Comparison of ENCODE assay signal across 8 mouse cellular contexts in genomic region chr4:133729541-133730093, GRCm38 (mm10). TPM values are rescaled to one million over a fixed set of nuclear protein-coding genes. Genes with fewer than 3 reads are reported as not detected.
DNase-seq lines count a peak whose midpoint lies in the region; ATAC-seq lines count a peak whose summit lies in the region.

No protein-coding gene starts in this region.

- DNase-seq in T-cell, adult 2 months (ENCODE audit: low spot score), result peak; percentile 87
- peak; percentile 94 to 97 for DNase-seq in cerebellum, postnatal 25 days
- DNase-seq in frontal cortex, postnatal 36 days (ENCODE audit: low spot score in 2 of 2), result peak; percentile 81 to 87
- peak; percentile 66 for DNase-seq in left cerebral cortex, adult 11 months (ENCODE audit: low spot score)
- DNase-seq in lung, postnatal 36 days, result peak; percentile 97
- DNase-seq in right cerebral cortex, adult 18-20 months, result peak; percentile 91
- DNase-seq in urinary bladder, postnatal 10 days (ENCODE audit: low spot score), result peak; percentile 18

- no peaks in the 10 kb centered on the region for H3K36me3 ChIP-seq in hindbrain, embryonic 15.5 days

- 1% methylated on average over 16 of the region's 16 CpGs for WGBS in hindbrain, embryonic 15.5 days

- H3K9me3 ChIP-seq in hindbrain, embryonic 15.5 days, result no peaks in the 10 kb centered on the region

- peak overlapping the region; percentile 12; the same call in 1 of the 2 replicates for H3K9ac ChIP-seq in hindbrain, embryonic 15.5 days

- H3K27me3 ChIP-seq in hindbrain, embryonic 15.5 days, result no peaks in the 10 kb centered on the region

- H3K4me1 ChIP-seq in hindbrain, embryonic 15.5 days (replicated peaks), result peaks cover 91% of the 10 kb centered on the region

- H3K27ac ChIP-seq in hindbrain, embryonic 15.5 days (replicated peaks), result peak overlapping the region; percentile 82

- peak overlapping the region; percentile 47 for H3K4me2 ChIP-seq in hindbrain, embryonic 15.5 days

- peak; percentile 90 for ATAC-seq in hindbrain, embryonic 15.5 days (ENCODE audit: low FRiP score, low read depth)

- peak overlapping the region; percentile 9 for H3K4me3 ChIP-seq in hindbrain, embryonic 15.5 days

RNA-seq across cellular contexts. Expression of gene Arid1a, which starts 27.0 kb away (rescaled TPM):
- polyA plus RNA-seq in hindbrain, embryonic 15.5 days (2015; fragmentation: Nextera tagmentation; extraction: Ambion mirVana), result 30.0 and 31.2 TPM in 2 replicates

RNA-seq across cellular contexts. Expression of gene Pigv, which starts 57.2 kb away (rescaled TPM):
- polyA plus RNA-seq in hindbrain, embryonic 15.5 days (2015; fragmentation: Nextera tagmentation; extraction: Ambion mirVana), result 14.2 and 14.9 TPM in 2 replicates

Comparison
In these comparisons a context has a peak if more than half of its experiments do, and no peak if none do; other contexts are left out.
1. Peak in every context shown above with its lines: DNase-seq, ATAC-seq, H3K4me3 ChIP-seq and H3K27ac ChIP-seq.
2. DNase-seq: peak in every context shown above with its lines; median percentile 97 in lung, postnatal 36 days; 96 in cerebellum, postnatal 25 days; 91 in right cerebral cortex, adult 18-20 months; 87 in T-cell, adult 2 months; 84 in frontal cortex, postnatal 36 days; 66 in left cerebral cortex, adult 11 months; 18 in urinary bladder, postnatal 10 days.